ENCODE assay signal across 19 mouse cellular contexts in genomic region chr14:101481165-101481564, GRCm38 (mm10).
A peak's percentile ranks its signal among the peaks of the same experiment; 100 is the strongest.
DNase-seq lines count a peak whose midpoint lies in the region; ATAC-seq and TF ChIP-seq lines count a peak whose summit lies in the region.
"Had no signal": no experiment of that assay in that cellular context is flagged by ENCODE, and none has a peak within 500 bp of the region (broad histone marks: within the 10 kb centered on the region; RNA-seq: fewer than 3 reads in every experiment).

No protein-coding gene starts in this region.

- H3K36me3 ChIP-seq in spleen, adult 2 months (ENCODE audit: control insufficient read depth, insufficient read depth, low read length) = no peaks in the 10 kb centered on the region
- H3K36me3 ChIP-seq: hindbrain, embryonic 12.5 days had no signal

- 25% methylated on average over 7 of the region's 7 CpGs for WGBS in spleen, adult 2 months

- no peaks in the 10 kb centered on the region for H3K27me3 ChIP-seq in spleen, adult 2 months (ENCODE audit: control insufficient read depth, insufficient read depth, low read length)
- H3K27me3 ChIP-seq: heart, embryonic 15.5 days; hindbrain, embryonic 12.5 days had no signal

- TF ChIP-seq POLR2A in spleen, adult 2 months (IDR thresholded peaks at IDR 0.05; ENCODE audit: low read depth, low read length) = no peak

- ATAC-seq in granulocyte monocyte progenitor cell, adult 5-6 weeks (replicated peaks; ENCODE audit: poor library complexity, severe bottlenecking) = peak; percentile 84
- ATAC-seq in neutrophil, adult 5-6 weeks (ENCODE audit: extremely low read depth, insufficient number of reproducible peaks, low FRiP score, poor library complexity, severe bottlenecking) = peak; percentile 85
- ATAC-seq: forebrain, embryonic 14.5 days; hindbrain, embryonic 16.5 days; intestine, postnatal 0 days had no signal

- no peak for DNase-seq in spleen, adult 2 months (ENCODE audit: low read depth in 1 of 2, low spot score in 2 of 2)
- DNase-seq in spleen, adult 12 weeks (ENCODE audit: low spot score) = no peak
- DNase-seq in adrenal gland, postnatal 4 days (ENCODE audit: low spot score in 2 of 2) = no peak
- DNase-seq in heart, postnatal 36 days = no peak
- no peak for DNase-seq in left cerebral cortex, adult 11 months (ENCODE audit: low spot score)
- DNase-seq: adrenal gland, postnatal 10 days; cerebellum, adult 11-12 months; cerebellum, adult 9-10 months; cerebellum, postnatal 36 days; heart, adult 2 months; heart, postnatal 14 days had no signal

- H3K4me1 ChIP-seq in spleen, adult 2 months (ENCODE audit: control insufficient read depth, insufficient read depth, insufficient read length) = peaks cover 6% of the 10 kb centered on the region; the same call in 1 of the 2 replicates
- H3K4me1 ChIP-seq: embryonic facial prominence, embryonic 10.5 days; hindbrain, embryonic 12.5 days had no signal

- TF ChIP-seq CTCF in spleen, adult 2 months (IDR thresholded peaks at IDR 0.05; ENCODE audit: extremely low read depth, insufficient read depth, insufficient read length, insufficient replicate concordance) = no peak

- peak overlapping the region; percentile 33; the same call in 1 of the 2 replicates for H3K27ac ChIP-seq in spleen, adult 2 months (ENCODE audit: insufficient read depth, low read length)
- H3K27ac ChIP-seq: embryonic facial prominence, embryonic 10.5 days; heart, adult 2 months; heart, embryonic 15.5 days; hindbrain, embryonic 12.5 days had no signal

- H3K4me3 ChIP-seq in spleen, adult 2 months (ENCODE audit: extremely low read depth, insufficient read depth, insufficient read length) = no peak overlapping the region
- H3K4me3 ChIP-seq: embryonic facial prominence, embryonic 10.5 days; heart, adult 2 months; heart, embryonic 15.5 days; hindbrain, embryonic 12.5 days had no signal

- intact Hi-C loops in heart, postnatal 36 days (cut with DNase I) = no loop called here
